Mouse (Mus musculus) erythroblast, adult 5-6 weeks (primary cell): ENCODE data around the gene Ivd. TPM values are rescaled to one million over a fixed set of nuclear protein-coding genes. Genes with fewer than 3 reads are reported as not detected.

Experiments
- ATAC-seq: replicated peaks from 2 replicates; pipeline ENCODE4 v1.8.0; 2016; ENCODE audit warnings: moderate number of reproducible peaks, mild to moderate bottlenecking, moderate TSS enrichment, inconsistent platforms; ENCODE audit not compliant: poor library complexity, low FRiP score, severe bottlenecking
- total RNA-seq, 2 experiments: library from RNA; stranded (forward) in 1 of 2; stranded (reverse) in 1 of 2; fragments of 150-400 nt in 1 of 2; fragments of 200-764, 138-1000 nt in 1 of 2; gene quantifications; 2 replicates each; pipeline versions ENCODE4 v1.2.3 to v1.2.4; 2015 to 2017; ENCODE audit warnings: low replicate concordance in 2 of 2

Gene Ivd
- total RNA-seq, 2 experiments from 2014 or later, result 4.8 to 8.1 TPM

DNA sequence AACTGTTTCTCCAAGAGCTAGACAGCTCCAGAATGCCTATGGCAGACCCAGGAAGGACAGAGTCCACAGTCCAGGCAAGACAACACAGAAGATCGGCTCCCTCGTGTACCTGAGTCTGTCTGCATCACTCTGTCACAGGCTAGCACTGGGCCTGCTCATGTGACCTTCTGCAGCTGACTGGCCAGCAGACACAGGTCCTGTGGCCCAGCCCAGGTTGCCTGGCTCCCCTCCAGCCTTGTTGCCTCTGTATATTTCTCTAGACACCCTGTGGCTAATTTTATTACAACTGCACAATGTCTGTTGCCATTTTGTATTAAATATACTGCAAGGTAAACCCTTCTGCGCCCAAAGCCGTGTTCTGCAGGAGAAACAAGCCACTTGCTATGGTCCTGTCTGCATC is 19.3 kb downstream of the Ivd start:
- ATAC-seq, result no peak

DNA sequence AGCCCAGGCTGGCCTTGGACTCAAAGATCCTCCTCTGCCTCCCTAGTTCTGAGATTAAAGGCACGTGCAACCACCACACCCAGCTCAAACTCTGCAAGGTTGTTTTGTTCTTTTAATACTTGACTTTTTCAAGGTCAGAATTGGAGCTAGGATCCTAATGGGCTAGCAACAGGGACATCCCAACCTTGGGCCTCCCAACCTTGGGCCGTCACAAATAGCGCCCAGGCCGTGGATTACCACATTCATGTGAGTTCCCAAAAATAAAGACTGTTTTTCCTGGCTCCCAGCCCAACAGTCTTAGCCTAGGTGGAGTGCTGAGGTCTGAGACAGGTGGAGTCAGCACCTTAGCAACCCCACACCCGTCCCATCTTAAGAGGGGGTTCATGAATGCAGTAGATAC is 20.2 kb downstream of the Ivd start:
- no peak for ATAC-seq

DNA sequence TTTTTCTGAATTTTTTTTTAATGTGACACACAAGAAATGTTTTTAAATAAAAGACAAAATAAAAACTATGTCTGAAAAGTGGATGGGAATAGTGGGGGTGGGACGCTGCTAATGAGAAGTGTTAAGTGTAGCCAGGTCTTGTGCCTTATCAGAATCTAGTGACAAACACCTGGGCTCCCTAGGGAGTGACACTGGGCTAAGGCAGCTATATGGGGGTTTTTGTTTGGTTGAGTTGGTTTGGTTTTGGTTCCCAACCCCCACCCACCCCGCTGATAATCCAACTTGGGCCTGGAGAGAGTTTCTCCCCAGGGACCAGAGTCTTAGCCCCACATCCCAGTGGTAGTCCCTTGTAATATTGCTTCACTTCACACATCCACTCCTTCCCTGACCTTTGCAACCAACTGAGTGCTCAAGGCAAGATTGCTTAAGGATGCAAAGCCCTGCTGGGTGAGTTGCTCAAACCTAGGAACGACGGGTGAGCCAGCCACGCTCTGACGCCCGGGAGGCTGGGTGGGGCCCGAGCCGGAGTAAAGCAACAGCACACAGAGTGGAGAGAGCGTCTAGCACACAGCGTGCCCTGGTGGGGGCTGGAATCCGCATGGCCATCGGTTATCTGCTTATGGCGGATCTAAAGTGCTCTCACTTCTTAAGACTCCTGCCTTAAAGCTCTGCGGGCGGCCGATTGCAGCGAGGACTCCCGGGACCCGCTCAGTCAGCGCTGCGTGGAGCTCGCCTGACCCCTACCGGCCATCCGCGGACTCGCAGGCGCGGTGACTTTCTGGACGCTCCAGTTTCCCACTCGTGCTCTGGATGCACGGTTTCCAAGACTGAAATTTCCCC is 21.3 kb downstream of the Ivd start:
- peak; percentile 73 for ATAC-seq

DNA sequence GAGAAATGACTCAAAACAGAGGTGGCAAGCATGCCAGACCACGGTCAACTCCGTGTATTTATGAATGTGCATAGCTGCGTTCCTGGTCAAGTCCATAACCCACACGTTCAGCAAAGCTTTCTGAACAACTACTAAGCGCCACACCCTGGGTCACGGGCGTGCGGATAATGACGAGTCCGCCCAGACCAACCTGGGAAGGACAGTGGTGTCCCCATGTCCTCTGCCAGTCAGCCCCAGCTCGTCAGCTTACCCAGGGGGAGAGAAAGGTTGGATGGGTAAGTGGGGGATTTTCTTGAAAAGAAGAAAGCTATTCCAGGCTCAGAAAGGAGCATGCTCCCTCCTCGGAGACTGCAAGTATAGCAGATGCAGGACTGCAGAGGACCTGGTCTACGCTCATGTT is 25.7 kb downstream of the Ivd start:
- ATAC-seq, result peak; percentile 46

DNA sequence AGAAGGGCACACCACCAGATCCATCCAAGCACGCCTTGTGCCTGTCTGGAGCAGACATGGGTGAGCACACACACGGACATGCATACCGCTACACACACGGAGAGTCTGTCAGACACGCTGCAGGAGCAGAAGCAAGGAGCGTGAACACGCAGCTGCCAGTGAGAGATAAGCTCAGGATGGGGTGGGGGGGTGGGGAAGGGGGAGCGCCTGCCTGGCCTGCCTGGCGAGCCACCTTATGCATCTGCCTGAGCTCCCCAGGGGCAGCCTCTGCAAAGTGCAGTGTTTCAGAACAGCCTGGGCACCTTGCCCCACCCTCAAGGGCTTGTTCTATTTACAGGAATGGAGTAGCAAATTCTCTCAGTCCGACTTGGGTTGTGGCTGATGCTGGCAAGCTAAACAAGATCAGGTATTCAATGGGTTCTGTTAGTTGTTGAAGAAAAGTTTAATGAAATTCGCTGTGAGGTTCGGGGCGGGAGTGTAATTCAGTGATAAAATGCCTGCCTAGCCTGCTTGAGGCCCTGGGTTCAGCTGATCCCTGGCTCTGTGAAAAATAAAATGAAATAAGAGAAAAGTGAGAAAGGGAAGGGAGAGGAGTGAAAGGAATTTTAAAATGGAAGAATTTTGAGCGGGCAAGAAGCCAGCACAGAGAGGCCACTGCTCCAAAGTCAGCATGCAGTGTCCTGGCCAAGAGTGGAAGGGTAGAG is 26.2 kb downstream of the Ivd start:
- ATAC-seq, result peak; percentile 74

DNA sequence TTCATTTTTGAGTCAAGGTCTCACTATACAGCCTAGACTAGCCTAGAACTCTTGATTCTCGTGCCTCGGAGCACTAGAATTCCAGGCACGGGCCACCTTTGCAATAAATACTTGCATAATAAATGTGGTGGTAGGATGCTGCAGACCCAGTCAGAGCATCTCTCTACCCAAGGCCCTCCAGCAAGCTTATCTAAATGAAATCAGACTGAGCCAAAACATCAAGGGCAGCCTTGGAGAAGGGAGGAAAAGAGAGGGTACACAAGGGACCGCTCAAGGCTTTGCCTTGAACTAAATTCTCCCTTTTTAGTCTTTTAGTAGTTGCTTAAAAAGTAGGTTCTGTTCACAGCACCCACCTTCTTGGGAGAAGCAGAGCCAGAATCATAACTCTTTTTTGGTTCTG is 29.4 kb downstream of the Ivd start:
- no peak for ATAC-seq

DNA sequence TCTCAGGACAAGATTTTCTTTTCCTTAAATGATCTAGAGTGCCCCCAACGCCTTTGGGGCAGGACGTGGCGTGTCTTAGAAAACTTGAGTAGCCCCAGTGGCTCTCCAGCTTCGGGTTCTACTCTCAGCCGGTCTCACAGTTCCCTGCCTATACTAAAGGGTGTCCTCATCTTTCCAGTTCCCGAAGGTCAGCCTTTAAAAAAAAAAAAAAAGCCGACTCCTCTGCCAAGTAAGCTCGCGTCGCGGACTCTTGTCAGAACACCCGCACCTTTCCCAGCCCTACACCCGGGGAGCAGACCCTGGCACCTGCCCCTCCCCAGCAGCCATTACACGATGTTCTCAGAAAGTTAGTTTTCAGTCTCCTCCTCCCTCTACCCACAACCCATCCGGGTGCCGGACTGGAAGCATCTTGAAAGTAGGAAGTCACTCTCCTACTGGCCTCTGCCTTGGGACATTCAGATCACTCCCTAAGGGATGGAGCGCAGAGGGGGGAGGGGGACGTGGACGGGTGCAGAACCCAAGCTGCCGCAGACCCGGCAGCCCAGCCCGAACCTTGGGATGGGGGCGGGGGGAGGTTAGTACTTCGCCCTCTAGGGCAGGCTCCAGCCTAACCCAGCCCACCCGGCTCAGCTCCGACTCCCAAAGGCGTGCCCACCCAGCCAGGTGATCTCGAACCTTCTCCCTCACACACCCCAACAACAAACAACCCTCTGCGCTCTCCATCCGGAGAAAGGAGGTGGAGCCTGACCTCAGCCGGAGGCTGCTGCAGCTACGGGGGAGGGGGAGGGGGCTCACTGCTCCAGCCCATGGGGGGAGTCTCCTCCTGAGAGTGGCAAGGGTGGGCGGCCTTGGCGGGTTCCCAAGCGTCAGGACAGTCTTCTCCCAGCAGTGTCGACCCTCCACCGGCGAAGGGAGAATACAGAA is 34.5 kb downstream of the Ivd start:
- no peak for ATAC-seq

DNA sequence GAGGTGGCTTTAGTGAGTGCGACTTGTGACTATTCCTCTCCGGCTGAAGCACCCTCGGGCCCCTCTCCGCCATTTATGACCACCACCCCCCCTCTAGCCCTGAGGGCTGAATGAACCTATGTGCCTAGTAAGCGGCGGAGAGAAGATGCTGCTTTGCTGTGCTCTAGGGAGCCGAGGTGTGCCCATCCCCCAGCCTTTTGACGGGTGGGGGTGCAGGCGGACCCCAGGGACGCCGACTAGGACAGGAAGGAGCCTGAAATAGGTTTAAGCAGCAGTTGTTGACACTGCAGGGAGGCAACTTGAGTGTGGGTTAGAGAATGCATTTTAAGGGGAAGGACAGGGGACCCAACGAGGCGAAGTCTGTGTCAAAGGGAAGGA is 35.1 kb downstream of the Ivd start:
- ATAC-seq, result no peak

DNA sequence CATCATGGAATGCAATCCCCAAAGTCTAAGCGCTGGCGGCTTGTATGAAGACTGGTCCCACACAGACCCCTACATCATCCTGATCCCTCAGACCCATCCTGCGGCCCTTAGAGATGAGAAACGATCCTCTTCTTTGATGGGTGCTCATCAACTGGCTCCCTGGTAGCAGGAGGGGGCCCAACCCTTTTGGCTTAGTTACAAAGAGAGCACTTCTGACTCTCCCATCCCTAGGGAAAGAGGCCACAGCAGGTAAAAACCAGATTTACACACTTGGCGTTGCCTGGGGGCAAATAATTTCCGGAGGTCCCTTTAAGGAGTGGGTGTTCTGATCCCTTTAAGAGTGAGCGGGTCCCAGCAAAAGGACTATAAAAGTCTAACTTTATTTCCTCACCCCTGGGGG is 35.6 kb downstream of the Ivd start:
- ATAC-seq, result no peak

DNA sequence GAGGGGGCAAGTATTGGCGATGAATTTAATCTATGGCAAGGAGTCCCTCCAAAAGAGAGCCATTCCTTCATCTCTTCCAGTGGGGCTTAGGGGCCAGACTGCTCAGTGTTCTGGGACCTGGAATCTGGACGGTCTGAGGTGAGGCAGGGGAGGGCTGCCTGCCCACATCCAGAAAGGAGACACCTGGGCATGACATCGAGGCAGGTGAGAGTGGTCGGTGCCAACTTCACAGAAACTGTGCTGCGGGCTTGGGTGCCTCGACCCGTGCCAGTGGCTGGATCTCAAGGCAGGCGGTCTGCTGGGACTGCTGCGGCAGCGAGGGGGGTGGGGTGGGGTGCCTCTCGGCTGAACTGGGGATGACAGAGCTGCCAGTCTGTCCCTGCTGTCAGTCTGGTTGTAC is 36.1 kb downstream of the Ivd start:
- no peak for ATAC-seq

DNA sequence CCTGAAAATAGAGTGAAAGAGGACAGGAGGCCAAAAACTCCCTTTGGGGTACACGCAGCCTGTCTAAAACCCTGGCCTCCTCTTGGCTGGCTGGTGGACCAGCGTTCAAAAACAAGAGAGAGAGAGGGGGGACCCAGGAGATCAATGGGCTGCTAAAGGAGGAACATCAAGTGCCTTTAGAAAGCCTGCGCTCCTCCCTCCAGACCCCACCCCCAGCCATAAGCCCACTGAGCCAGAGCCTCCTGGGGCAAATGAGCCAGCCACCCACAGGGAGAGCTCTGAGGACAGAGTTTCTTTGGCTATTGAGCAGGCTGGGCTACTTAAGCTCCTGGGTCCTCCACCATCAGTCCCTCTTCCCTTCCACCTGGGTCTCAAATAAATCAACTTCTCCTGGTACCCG is 37.0 kb downstream of the Ivd start:
- ATAC-seq, result no peak

DNA sequence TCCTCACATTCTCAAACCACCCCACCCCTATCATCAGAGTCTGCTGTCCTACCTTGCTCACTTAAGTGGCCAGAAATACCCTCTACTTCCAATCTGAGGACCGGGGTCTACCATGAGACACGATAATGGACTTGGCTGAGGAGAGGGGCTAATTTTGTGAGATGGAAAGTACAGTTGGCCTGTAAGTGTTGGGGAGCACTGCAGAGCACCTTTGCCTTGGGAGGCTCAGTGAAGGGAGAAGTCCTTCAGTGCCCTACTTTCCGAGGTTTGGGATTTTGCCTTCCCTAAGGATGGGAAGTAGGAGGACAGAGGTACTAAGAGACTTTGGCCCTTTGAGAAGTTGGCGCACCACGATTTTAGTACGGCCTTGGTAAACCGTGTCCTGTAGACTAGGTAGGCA is 37.6 kb downstream of the Ivd start:
- no peak for ATAC-seq

DNA sequence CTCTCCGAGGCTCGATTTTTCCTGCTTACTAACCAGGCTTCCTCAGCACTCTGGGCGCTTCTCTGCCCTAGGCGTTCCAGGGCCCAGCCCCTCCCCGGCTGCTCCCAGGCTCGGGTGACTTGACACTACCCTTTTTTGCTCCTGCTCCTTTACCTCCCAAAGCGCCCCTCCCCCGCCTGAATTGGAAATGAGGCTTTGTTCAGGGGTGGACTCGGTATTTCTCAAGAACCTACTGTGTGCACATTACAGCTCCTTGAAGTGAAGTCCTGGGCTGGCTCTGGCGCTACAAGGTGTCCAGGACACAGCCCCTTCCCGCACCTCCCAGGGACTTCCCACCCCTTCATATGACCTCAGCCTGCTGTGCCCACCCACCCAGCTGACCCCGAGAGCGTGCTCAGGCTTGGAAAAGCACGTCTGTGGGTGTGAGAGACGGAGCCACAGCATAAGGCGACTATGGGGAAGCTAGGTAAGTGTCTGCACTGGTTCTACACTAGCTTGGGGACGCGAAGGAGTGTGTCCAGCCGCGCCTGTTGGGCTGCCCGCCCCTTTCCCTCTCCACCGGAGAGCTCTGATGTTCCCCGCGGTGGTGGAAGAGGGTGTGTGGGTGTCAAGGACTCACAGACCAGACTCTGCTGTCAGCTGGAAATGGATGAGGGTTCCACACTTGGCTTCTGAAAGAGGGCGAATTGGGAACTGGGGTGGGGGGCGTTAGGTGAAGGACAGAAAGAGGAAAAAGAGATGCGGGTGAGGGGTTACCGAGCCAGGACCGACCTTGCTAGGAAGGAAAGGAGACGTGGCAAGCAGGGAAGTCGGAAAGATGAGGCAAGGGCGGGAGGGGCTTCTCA is 38.4 kb downstream of the Ivd start, which contains the start of gene Bahd1:
Bahd1 (plus strand) TSS at position 397 of the 845 bp plus-strand sequence.
- ATAC-seq, result no peak

DNA sequence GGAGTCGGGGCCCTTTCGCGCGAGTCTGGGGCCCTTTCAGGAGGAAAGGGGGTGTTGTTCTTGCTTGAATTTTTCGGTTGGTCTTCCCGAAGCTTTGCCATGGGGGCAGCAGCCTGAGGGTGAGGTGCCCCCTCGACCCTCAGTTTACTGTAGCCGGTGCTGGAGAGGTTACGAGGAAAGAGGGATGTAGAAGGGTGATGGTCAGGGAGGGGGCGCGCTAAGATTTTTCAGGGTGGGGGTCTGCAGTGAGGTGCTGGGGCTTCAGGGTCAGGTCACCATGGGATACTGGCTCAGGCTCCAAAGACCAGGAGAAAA is 39.0 kb downstream of the Ivd start:
- 0 out of 2 replicates have a peak, but pooled peaks have one; percentile 1 for ATAC-seq

DNA sequence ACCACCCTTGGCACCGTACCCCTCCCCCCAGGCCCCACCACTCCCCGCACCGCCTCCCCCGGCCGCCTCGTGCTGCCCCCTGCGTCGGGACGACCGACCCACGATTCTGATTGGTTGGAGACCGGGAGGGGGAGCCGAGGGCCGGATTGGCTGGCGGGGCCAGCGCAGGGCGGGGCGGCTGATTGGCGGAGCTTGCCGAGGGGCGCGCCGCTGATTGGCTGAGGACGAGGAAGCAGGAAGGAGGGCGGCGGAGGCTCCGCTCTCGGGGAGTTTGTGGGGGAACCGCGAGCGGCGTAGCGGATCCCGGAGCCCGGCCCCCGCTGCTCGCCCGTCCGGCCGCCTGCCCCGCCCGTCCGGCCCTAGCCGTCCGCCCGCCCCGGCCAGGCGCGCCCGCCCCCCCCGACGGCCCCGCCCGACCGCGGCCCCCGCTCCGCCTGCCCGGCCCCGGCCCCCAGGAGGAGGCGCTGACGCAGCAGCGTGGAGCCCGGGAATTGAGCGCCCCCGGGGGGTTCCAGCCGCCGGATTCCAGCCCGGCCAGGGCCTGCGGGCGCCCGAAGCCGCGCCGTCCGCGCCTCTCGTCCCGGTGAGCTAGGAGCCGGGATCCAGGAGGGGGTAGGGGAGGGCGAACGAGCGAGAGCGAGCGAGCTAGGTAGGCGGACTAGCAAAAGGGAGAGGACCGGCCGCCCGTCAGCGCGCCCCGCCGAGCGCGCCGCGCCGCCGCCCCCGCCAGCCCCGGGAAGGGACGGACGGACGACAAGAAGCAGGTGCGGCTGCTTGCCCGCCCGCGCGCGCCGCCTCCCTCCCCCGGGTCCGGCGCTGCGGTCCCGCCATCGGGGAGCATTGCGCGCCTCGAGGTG is 39.6 kb downstream of the Ivd start:
- peak; percentile 91 for ATAC-seq

DNA sequence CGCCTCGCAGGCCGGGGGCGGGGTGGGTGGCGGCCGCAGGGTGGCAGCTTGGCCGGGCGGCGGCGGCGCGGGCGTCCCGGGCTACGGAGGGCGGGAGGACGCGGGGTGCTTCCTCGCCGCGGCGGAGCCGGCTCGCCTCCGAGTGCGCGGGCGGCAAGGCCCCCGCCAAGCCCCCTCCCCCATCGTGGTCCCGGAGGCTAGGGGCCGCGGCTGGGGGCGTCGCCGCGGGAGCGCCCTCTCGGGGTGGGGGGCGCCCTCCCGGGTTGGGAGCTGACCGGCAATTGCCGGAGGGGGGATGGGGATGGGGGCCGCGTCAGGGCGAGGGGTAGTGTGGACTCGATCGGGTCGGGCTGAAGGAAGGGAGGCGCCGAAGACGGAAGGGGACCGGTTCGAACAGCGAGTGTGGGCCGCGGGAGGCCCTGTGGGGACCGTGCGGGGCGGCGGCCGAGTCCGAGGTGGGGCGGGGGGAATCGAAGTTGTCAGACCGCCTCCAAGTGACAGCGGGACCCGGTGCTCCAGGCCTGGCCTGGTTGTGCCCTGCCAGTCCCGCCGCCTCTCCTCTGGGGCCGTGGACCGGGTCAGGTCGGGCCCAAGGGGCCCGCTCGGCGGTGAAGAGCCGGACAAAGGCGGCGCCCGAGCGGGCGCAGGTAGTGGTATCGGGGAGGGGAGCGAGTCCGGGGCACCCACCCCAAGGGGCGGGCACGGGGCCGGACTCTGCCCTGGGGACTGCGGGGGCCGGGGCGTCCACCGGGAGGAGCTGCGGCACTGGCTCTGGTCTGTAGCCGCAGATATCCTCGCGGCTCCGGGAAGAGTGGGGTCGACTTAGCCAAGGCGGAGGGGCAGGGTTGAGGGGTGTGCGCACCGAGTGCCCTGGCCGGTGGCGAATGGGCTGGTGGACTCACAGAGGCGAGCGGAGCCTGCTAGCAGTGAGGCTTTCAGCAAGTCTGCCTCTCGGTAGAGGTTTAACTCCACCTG is 40.6 kb downstream of the Ivd start:
- ATAC-seq, result no peak

DNA sequence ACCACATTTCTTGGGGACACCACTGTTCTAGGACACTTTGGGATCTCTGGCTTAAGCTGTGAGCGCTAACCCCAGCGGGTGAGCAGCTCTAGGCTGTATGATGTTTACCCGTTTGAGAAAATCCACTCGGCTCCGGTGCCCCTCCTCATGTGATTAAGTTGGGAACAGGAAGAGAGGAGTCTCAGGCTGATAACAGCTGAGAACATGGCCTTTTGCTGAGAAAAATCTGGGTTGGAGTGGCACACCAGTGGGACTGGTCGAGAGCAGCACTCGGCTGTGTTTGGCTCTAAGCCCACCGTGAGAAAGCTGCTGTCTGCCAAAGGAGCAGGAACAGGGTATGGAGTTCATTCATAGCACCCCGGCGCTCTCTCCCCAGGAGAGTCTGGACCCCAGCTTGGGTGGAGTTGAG is 41.6 kb downstream of the Ivd start:
- no peak for ATAC-seq
